Mouse (Mus musculus): ENCODE data around the gene Gm11034. TPM values are rescaled to one million over a fixed set of nuclear protein-coding genes. Genes with fewer than 3 reads are reported as not detected.

The Gm11034 gene
- total and polyA plus RNA-seq, 2 experiments from 2014 or later: not detected

DNA sequence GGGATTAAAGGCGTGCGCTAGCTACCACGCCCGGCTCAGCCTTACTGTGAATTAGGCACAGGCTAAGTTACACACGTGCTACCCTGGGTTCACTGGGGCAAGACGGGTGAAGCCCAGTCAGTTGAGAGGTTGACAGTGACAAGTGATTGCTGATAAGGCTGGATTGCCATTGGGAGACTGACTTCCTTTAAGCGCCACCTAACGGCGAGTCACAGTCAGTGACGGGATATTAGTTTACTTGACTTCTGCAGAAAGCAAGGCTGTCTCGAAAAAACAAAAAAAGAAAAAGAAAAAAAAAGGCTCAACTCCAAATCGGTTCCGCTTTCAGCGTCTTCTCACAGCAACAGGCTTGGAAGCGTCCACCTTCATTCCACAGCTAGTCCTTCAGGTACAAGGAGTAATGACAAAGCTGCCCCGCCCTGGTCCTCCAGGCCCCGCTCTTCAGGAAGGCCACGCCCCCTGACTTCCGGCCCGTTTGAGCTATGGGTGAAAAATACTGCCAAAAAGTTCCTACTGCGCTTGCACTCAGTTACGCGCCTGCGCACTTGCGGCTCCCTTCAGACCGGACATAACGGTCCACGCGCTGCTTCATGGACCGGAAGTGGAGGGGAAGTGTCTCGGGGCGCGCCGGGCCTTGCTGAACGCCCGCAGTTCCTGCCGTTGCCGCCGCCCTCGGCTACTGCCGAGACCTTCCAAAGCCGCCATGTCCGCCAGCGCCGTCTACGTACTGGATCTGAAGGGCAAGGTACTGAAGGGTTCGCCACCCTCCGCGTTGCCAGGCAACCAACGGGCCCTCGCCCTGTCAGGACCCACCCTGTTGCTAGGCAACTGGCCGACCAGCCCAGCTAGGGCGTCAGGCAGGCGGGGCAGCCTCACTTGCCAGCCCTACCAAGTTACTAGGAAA, 26.3 kb upstream of the Gm11034 start, which contains the start of gene Ap1m1:
Gene Ap1m1 (plus strand): TSS at position 520 of the 904 bp plus-strand sequence.
- H3K9me3 ChIP-seq (ENCODE audit: low read length): no peaks in the 10 kb centered on the region
- ATAC-seq: peak; percentile 96
- peak; percentile 100 for DNase-seq (ENCODE audit: low spot score)
- peak; percentile 84 for TF ChIP-seq CTCF (IDR thresholded peaks at IDR 0.05; ENCODE audit: low read depth)
- H3K27me3 ChIP-seq (ENCODE audit: insufficient read depth, low read length): no peaks in the 10 kb centered on the region
- peaks cover 11% of the 10 kb centered on the region; the same call in 1 of the 2 replicates for H3K4me1 ChIP-seq (ENCODE audit: insufficient read depth, low read length)
- WGBS: under 1% methylated on average over 54 of the region's 54 CpGs
- peak within 1 kb of the TSS; percentile 63 for H3K4me2 ChIP-seq (ENCODE audit: low read depth, low read length)
- peak within 1 kb of the TSS; percentile 84 for H3K27ac ChIP-seq
- H3K4me3 ChIP-seq (ENCODE audit: low read length): peak within 1 kb of the TSS; percentile 58
- H3K36me3 ChIP-seq (ENCODE audit: insufficient read depth, low read length): no peaks in the 10 kb centered on the region
- H3K9ac ChIP-seq (replicated peaks; ENCODE audit: low read length): peak within 1 kb of the TSS; percentile 59

DNA sequence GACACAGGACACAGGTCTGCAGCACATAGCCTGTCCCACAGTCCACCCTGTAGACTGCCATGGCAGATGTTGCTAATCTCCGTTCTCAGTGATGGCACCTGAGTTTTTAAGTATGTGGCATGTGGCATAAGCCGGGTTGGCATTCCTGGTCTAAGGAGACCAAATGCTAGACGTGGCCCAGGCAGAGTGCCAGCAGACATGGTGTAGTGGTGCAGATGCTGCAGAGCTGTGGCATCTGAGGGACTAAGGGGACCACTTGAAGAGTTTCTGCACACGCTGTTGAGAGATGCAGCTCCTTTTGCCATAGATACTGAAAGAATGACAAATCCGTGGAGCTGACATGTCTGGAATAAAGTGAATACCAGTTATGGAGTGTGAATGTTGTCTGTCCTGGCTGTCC, 9.2 kb upstream of the Gm11034 start:
- 89% methylated on average over 5 of the region's 5 CpGs for WGBS
- TF ChIP-seq CTCF (IDR thresholded peaks at IDR 0.05; ENCODE audit: low read depth): no peak

DNA sequence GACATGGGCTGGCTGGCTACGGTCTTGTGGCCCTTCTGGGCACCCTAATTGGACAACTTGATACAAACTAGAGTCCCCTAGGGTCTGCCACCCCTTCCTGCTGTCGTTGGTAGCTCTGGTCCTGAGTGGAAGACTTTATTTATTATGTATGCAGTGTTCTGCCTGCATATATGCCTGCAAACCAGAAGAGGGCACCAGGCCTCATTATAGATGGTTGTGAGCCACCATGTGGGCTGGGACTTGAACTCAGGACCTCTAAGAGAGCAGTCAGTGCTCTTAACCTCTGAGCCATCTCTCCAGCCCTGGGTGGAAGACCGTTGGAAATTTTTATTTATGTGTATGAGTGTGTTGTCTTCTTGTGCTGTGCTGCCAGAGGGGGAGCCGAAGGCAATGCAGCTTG, 7.3 kb upstream of the Gm11034 start:
- H3K4me3 ChIP-seq (ENCODE audit: low read length): peak overlapping the region; percentile 83
- peaks cover 10% of the 10 kb centered on the region for H3K36me3 ChIP-seq (ENCODE audit: insufficient read depth, low read length)
- no peaks in the 10 kb centered on the region for H3K9me3 ChIP-seq (ENCODE audit: low read length)
- peak overlapping the region; percentile 88 for H3K4me2 ChIP-seq (ENCODE audit: low read depth, low read length)
- H3K27ac ChIP-seq: no peak overlapping the region
- H3K9ac ChIP-seq (replicated peaks; ENCODE audit: low read length): no peak overlapping the region
- peaks cover 7% of the 10 kb centered on the region for H3K4me1 ChIP-seq (ENCODE audit: insufficient read depth, low read length)
- TF ChIP-seq CTCF (IDR thresholded peaks at IDR 0.05; ENCODE audit: low read depth): peak; percentile 32; the same call in 1 of the 2 replicates
- WGBS: 82% methylated on average over 4 of the region's 4 CpGs
- no peaks in the 10 kb centered on the region for H3K27me3 ChIP-seq (ENCODE audit: insufficient read depth, low read length)
- DNase-seq (ENCODE audit: low spot score) (no peak), ATAC-seq (no peak)

More for the DNA sequence above, 9.2 kb upstream of the Gm11034 start:
- H3K9me3 ChIP-seq (ENCODE audit: low read length): no peaks in the 10 kb centered on the region
- H3K4me1 ChIP-seq (ENCODE audit: insufficient read depth, low read length): peaks cover 7% of the 10 kb centered on the region
- H3K4me3 ChIP-seq (ENCODE audit: low read length): no peak overlapping the region
- DNase-seq (ENCODE audit: low spot score) (no peak), ATAC-seq (no peak)
- no peak overlapping the region for H3K4me2 ChIP-seq (ENCODE audit: low read depth, low read length)
- no peak overlapping the region for H3K9ac ChIP-seq (replicated peaks; ENCODE audit: low read length)
- no peaks in the 10 kb centered on the region for H3K27me3 ChIP-seq (ENCODE audit: insufficient read depth, low read length)
- H3K27ac ChIP-seq: no peak overlapping the region
- peaks cover 10% of the 10 kb centered on the region for H3K36me3 ChIP-seq (ENCODE audit: insufficient read depth, low read length)

DNA sequence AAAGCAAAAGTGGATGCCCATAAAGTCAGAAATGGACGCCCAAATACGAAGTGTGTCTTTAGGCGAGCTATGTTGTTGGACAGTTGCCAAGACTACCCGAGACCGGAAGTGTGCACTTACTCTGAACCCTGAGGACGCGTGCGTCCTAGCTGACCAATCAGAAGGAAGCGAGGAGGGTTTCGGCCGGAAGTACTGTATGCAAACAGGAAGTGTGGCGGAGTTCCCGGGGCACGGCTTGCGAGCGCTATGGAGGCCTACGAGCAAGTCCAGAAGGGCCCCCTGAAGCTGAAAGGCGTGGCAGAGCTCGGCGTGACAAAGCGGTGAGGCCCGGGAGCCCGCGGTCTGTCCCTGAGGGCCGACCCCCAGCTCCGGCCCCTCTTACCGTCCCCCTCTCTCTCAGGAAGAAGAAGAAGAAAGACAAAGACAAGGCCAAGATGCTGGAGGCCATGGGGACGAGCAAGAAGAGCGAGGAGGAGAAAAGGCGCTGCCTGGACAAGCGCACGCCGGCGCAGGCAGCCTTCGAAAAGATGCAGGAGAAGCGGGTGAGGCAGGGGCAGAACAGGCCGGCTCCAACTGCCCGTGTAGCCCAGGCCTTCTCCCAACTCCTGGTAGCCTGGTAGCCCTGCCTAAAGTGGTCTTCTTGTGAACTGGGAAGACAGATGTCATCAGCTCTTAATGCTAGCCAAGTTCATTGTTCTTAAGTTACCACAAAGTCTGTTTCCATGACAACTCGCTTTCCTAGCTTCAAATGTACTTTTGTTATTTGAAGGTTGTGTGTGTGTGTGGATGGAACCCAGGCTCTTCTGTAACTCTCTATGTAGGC, 6.3 kb upstream of the Gm11034 start, which contains the start of gene Fam32a:
Gene Fam32a (plus strand): TSS at position 190 of the 823 bp plus-strand sequence.
- no peaks in the 10 kb centered on the region for H3K27me3 ChIP-seq (ENCODE audit: insufficient read depth, low read length)
- WGBS: 16% methylated on average over 39 of the region's 39 CpGs
- peak within 1 kb of the TSS; percentile 84 for H3K27ac ChIP-seq
- no peaks in the 10 kb centered on the region for H3K9me3 ChIP-seq (ENCODE audit: low read length)
- TF ChIP-seq CTCF (IDR thresholded peaks at IDR 0.05; ENCODE audit: low read depth): no peak
- peaks cover 10% of the 10 kb centered on the region for H3K36me3 ChIP-seq (ENCODE audit: insufficient read depth, low read length)
- H3K4me3 ChIP-seq (ENCODE audit: low read length): peak within 1 kb of the TSS; percentile 83
- H3K4me1 ChIP-seq (ENCODE audit: insufficient read depth, low read length): peaks cover 7% of the 10 kb centered on the region
- H3K4me2 ChIP-seq (ENCODE audit: low read depth, low read length): peak within 1 kb of the TSS; percentile 88
- ATAC-seq (peak; percentile 98), DNase-seq (ENCODE audit: low spot score) (peak; percentile 98)
- H3K9ac ChIP-seq (replicated peaks; ENCODE audit: low read length): peak within 1 kb of the TSS; percentile 72

DNA sequence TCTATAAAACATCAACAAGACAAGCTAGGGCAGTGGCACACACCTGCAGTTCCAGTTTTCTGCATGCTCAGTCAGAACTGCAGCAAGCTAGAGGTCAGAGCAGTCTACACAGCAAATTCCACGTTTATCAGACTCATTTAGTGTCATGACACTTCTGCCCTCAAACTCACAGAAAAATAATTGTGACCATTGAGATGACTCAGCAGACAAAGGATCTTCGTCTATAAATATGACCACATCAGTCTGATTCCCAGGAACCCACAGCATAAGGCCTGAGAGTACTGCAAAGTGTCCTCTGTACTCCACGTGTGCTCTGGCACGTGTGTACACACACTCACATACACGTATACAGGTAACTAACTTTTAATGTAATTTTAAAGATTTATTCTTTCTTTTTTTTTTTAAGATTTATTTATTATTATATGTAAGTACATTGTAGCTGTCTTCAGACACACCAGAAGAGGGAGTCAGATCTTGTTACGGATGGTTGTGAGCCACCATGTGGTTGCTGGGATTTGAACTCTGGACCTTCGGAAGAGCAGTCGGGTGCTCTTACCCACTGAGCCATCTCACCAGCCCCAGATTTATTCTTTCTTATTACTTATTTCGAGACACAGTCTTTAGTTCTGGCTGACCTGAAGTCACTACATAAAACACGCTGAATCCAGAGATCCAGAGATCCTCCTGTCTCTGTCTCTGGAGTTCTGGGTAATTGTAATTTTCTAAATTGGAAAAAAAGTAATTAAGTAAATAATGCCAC, 5.5 kb upstream of the Gm11034 start:
- ATAC-seq: peak; percentile 33
- Histone ChIP-seq H3K9ac (replicated peaks; ENCODE audit: low read length) (no peak overlapping the region), H3K4me3 (ENCODE audit: low read length) (peak overlapping the region; percentile 83), H3K4me1 (ENCODE audit: insufficient read depth, low read length) (peaks cover 7% of the 10 kb centered on the region), H3K4me2 (ENCODE audit: low read depth, low read length) (peak overlapping the region; percentile 88), H3K36me3 (ENCODE audit: insufficient read depth, low read length) (peaks cover 10% of the 10 kb centered on the region), H3K27me3 (ENCODE audit: insufficient read depth, low read length) (no peaks in the 10 kb centered on the region), H3K27ac (no peak overlapping the region), H3K9me3 (ENCODE audit: low read length) (no peaks in the 10 kb centered on the region)
- DNase-seq (ENCODE audit: low spot score): no peak
- whole genome bisulfite sequencing: 75% methylated on average over 9 of the region's 10 CpGs
- no peak for TF ChIP-seq CTCF (IDR thresholded peaks at IDR 0.05; ENCODE audit: low read depth)

DNA sequence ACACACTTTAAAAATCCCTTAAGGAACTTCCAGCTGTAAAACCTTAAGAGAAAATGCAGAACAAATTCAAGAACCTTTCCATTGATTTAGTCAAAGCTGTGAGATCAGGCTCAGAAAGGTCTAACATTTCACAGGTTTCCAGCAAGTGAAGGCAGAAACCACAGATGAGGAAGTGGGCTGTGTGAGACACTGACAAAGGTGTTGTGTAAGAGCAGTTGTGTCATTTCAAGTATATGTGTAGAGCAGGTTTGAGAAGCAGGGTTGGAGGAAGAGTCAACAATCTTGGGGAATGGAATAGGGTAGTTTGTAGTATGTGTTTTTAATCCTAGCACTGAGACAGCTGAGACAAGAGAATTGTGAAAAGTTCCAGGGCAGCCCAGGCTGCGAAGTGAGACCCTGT, 2.4 kb upstream of the Gm11034 start:
- 33% methylated on average over 1 of the region's 1 CpGs for WGBS
- Histone ChIP-seq H3K9ac (replicated peaks; ENCODE audit: low read length) (no peak overlapping the region), H3K27me3 (ENCODE audit: insufficient read depth, low read length) (no peaks in the 10 kb centered on the region), H3K27ac (no peak overlapping the region), H3K9me3 (ENCODE audit: low read length) (no peaks in the 10 kb centered on the region), H3K4me2 (ENCODE audit: low read depth, low read length) (no peak overlapping the region), H3K4me1 (ENCODE audit: insufficient read depth, low read length) (peaks cover 7% of the 10 kb centered on the region), H3K36me3 (ENCODE audit: insufficient read depth, low read length) (no peaks in the 10 kb centered on the region), H3K4me3 (ENCODE audit: low read length) (no peak overlapping the region)
- TF ChIP-seq CTCF (IDR thresholded peaks at IDR 0.05; ENCODE audit: low read depth): no peak
- no peak for DNase-seq (ENCODE audit: low spot score)
- no peak for ATAC-seq
